Mouse (Mus musculus): ENCODE measurements around the gene Ern2.

Ern2 gene

GRCm38 (mm10) chr7:122186043-122186442 is at the start of gene Ern2:
TSS of gene Ern2 (minus strand) at chr7:122186207.
- DNase-seq = no peak

GRCm38 (mm10) chr7:122230866-122231265 is 44.9 kb upstream of the Ern2 start:
- no peak for DNase-seq

GRCm38 (mm10) chr7:122229916-122230315 is 43.9 kb upstream of the Ern2 start:
- no peak for DNase-seq

- DNase-seq = no peak
Observed at GRCm38 (mm10) chr7:122229306-122229705, 43.3 kb upstream of the Ern2 start.

GRCm38 (mm10) chr7:122226744-122227143 is 40.7 kb upstream of the Ern2 start:
- no peak for DNase-seq

GRCm38 (mm10) chr7:122226020-122226742 is 40.2 kb upstream of the Ern2 start:
- no peak for DNase-seq

GRCm38 (mm10) chr7:122219315-122219801 is 33.4 kb upstream of the Ern2 start, which contains the start of gene Chp2:
TSS of gene Chp2 (plus strand) at chr7:122219496.
- peak; percentile 35 for DNase-seq

GRCm38 (mm10) chr7:122208276-122209021 is 22.4 kb upstream of the Ern2 start:
- DNase-seq = no peak

GRCm38 (mm10) chr7:122206121-122206520 is 20.1 kb upstream of the Ern2 start:
- DNase-seq = no peak

- no peak for DNase-seq
Observed at GRCm38 (mm10) chr7:122203936-122204335, 17.9 kb upstream of the Ern2 start.

GRCm38 (mm10) chr7:122199296-122199695 is 13.3 kb upstream of the Ern2 start:
- DNase-seq = no peak

- peak; percentile 70 for DNase-seq
Observed at GRCm38 (mm10) chr7:122197306-122197705, 11.3 kb upstream of the Ern2 start.

- DNase-seq = no peak
Observed at GRCm38 (mm10) chr7:122196771-122197170, 10.8 kb upstream of the Ern2 start.

- DNase-seq = no peak
Observed at GRCm38 (mm10) chr7:122193919-122194318, 7.9 kb upstream of the Ern2 start.

- no peak for DNase-seq
Observed at GRCm38 (mm10) chr7:122191097-122191496, 5.1 kb upstream of the Ern2 start.

- peak; percentile 69 for DNase-seq
Observed at GRCm38 (mm10) chr7:122189484-122189883, 3.5 kb upstream of the Ern2 start.

- no peak for DNase-seq
Observed at GRCm38 (mm10) chr7:122184569-122184968, 1.4 kb downstream of the Ern2 start.

- DNase-seq = no peak
Observed at GRCm38 (mm10) chr7:122180720-122181119, 5.3 kb downstream of the Ern2 start.

GRCm38 (mm10) chr7:122171613-122172012 is 14.4 kb downstream of the Ern2 start:
- DNase-seq = no peak

GRCm38 (mm10) chr7:122170705-122171104 is 15.3 kb downstream of the Ern2 start:
- no peak for DNase-seq

- no peak for DNase-seq
Observed at GRCm38 (mm10) chr7:122167203-122167602, 18.8 kb downstream of the Ern2 start.

GRCm38 (mm10) chr7:122163766-122164165 is 22.2 kb downstream of the Ern2 start:
- DNase-seq = no peak

GRCm38 (mm10) chr7:122160037-122160436 is 26.0 kb downstream of the Ern2 start:
- peak; percentile 10 for DNase-seq
